Mouse (Mus musculus): Measurements from ENCODE around the gene Shc3. TPM values are rescaled to one million over a fixed set of nuclear protein-coding genes. Genes with fewer than 3 reads are reported as not detected.

Shc3 gene
- not detected in 2 replicates for polyA plus RNA-seq (2015; fragmentation: Nextera tagmentation; extraction: Ambion mirVana)

DNA sequence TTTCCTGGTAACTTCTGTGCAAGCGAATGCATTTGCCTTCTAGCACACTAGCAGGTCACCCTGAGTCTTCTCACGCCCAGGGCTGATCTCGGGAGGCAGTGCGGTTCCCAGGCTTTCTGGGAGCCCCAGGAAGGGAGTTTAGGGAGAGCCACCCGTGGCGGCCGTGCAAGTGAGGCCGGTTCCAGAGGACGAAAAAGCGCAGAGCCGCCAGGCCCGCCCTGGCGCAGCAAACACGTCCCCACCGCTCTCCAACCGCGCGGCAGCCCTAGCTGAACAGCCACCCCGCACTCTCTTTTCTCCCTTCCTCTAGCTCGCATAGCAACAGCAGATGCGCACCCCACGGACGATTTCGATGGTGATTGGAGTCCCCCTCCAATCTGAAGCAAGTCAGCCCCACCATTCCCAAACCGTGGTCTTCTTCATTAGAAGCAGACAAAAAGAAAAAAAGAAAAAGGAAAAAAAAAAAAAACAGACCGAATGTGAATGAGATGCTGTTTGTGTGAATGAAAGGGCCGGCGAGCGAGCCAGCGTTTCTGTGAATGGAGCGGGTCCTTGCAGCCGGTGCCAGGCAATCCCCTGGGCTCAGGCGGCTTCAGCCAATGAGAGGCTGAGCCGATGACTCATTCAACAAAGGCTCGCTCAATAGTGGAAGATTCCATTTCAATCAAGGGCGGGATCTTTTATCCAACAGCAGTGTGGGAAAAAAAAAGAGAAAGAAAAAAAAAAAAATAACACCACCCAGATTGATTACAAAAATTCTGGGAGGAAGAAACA, at the start of gene Shc3:
Gene Shc3, minus strand, starts transcription at position 509 of the 774 bp plus-strand sequence.
- peak within 1 kb of the TSS; percentile 49 for H3K9ac ChIP-seq (ENCODE audit: low read length)
- H3K27ac ChIP-seq (ENCODE audit: low read length): no peak within 1 kb of the TSS
- H3K4me1 ChIP-seq (replicated peaks; ENCODE audit: control insufficient read depth, insufficient read depth, low read length): peaks cover 27% of the 10 kb centered on the region
- peak within 1 kb of the TSS; percentile 83 for H3K4me2 ChIP-seq (ENCODE audit: low read depth, low read length)
- WGBS: under 1% methylated on average over 35 of the region's 36 CpGs
- peak within 1 kb of the TSS; percentile 44 for H3K4me3 ChIP-seq (ENCODE audit: low read length)
- ATAC-seq (ENCODE audit: low read depth): peak; percentile 85
- no peaks in the 10 kb centered on the region for H3K36me3 ChIP-seq (ENCODE audit: control insufficient read depth, insufficient read depth, low read length)
- H3K27me3 ChIP-seq (ENCODE audit: control insufficient read depth, insufficient read depth, low read depth, low read length): peaks cover 53% of the 10 kb centered on the region
- no peaks in the 10 kb centered on the region for H3K9me3 ChIP-seq (ENCODE audit: control insufficient read depth, low read length)

DNA sequence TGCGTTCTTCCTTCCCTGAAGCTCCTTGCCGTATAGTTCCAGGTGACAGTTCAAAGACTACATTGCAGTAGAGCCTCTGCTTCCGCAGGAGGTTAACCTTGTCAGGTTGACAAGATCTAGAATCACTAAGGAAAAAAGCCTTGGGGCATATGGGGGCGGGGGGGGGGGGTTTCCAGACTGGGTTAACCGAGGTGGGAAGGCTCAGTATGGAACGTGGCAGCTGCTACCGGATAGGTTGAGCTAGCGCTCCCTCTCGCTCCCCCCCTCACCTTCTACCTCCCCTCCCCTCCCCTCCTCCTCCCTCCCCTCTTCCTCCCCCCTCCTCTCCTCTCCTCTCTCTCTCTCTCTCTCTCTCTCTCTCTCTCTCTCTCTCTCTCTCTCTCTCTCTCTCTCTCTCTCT, 49.4 kb upstream of the Shc3 start:
- peaks cover 2% of the 10 kb centered on the region; the same call in 1 of the 2 replicates for H3K4me1 ChIP-seq (replicated peaks; ENCODE audit: control insufficient read depth, insufficient read depth, low read length)
- no peaks in the 10 kb centered on the region for H3K9me3 ChIP-seq (ENCODE audit: control insufficient read depth, low read length)
- H3K27me3 ChIP-seq (ENCODE audit: control insufficient read depth, insufficient read depth, low read depth, low read length): no peaks in the 10 kb centered on the region
- 17% methylated on average over 4 of the region's 9 CpGs for WGBS
- H3K4me3 ChIP-seq (ENCODE audit: low read length): no peak overlapping the region
- no peak overlapping the region for H3K9ac ChIP-seq (ENCODE audit: low read length)
- H3K4me2 ChIP-seq (ENCODE audit: low read depth, low read length): no peak overlapping the region
- H3K36me3 ChIP-seq (ENCODE audit: control insufficient read depth, insufficient read depth, low read length): no peaks in the 10 kb centered on the region
- no peak overlapping the region for H3K27ac ChIP-seq (ENCODE audit: low read length)
- no peak for ATAC-seq (ENCODE audit: low read depth)

GRCm38 (mm10) chr13:51617861-51618260, 48.6 kb upstream of the Shc3 start:
- Histone ChIP-seq H3K27me3 (ENCODE audit: control insufficient read depth, insufficient read depth, low read depth, low read length) (no peaks in the 10 kb centered on the region), H3K9me3 (ENCODE audit: control insufficient read depth, low read length) (no peaks in the 10 kb centered on the region), H3K9ac (ENCODE audit: low read length) (no peak overlapping the region), H3K4me1 (replicated peaks; ENCODE audit: control insufficient read depth, insufficient read depth, low read length) (peaks cover 2% of the 10 kb centered on the region; the same call in 1 of the 2 replicates), H3K36me3 (ENCODE audit: control insufficient read depth, insufficient read depth, low read length) (no peaks in the 10 kb centered on the region), H3K27ac (ENCODE audit: low read length) (no peak overlapping the region), H3K4me3 (ENCODE audit: low read length) (no peak overlapping the region), H3K4me2 (ENCODE audit: low read depth, low read length) (no peak overlapping the region)
- peak; percentile 68; the same call in 1 of the 2 replicates for ATAC-seq (ENCODE audit: low read depth)
- WGBS: 16% methylated on average over 6 of the region's 6 CpGs

GRCm38 (mm10) chr13:51617306-51617705, 48.1 kb upstream of the Shc3 start:
- Histone ChIP-seq H3K36me3 (ENCODE audit: control insufficient read depth, insufficient read depth, low read length) (no peaks in the 10 kb centered on the region), H3K4me2 (ENCODE audit: low read depth, low read length) (no peak overlapping the region), H3K9ac (ENCODE audit: low read length) (no peak overlapping the region), H3K27me3 (ENCODE audit: control insufficient read depth, insufficient read depth, low read depth, low read length) (no peaks in the 10 kb centered on the region), H3K4me1 (replicated peaks; ENCODE audit: control insufficient read depth, insufficient read depth, low read length) (peaks cover 2% of the 10 kb centered on the region; the same call in 1 of the 2 replicates), H3K4me3 (ENCODE audit: low read length) (no peak overlapping the region), H3K9me3 (ENCODE audit: control insufficient read depth, low read length) (no peaks in the 10 kb centered on the region), H3K27ac (ENCODE audit: low read length) (no peak overlapping the region)
- WGBS: 38% methylated on average over 1 of the region's 1 CpGs
- ATAC-seq (ENCODE audit: low read depth): 0 out of 2 replicates have a peak, but pooled peaks have one; percentile 31

GRCm38 (mm10) chr13:51616417-51617044, 47.3 kb upstream of the Shc3 start:
- ATAC-seq (ENCODE audit: low read depth): no peak
- no peak overlapping the region for H3K4me3 ChIP-seq (ENCODE audit: low read length)
- no peaks in the 10 kb centered on the region for H3K36me3 ChIP-seq (ENCODE audit: control insufficient read depth, insufficient read depth, low read length)
- no peaks in the 10 kb centered on the region for H3K9me3 ChIP-seq (ENCODE audit: control insufficient read depth, low read length)
- H3K4me2 ChIP-seq (ENCODE audit: low read depth, low read length): no peak overlapping the region
- no peak overlapping the region for H3K27ac ChIP-seq (ENCODE audit: low read length)
- H3K27me3 ChIP-seq (ENCODE audit: control insufficient read depth, insufficient read depth, low read depth, low read length): no peaks in the 10 kb centered on the region
- H3K4me1 ChIP-seq (replicated peaks; ENCODE audit: control insufficient read depth, insufficient read depth, low read length): peaks cover 2% of the 10 kb centered on the region; the same call in 1 of the 2 replicates
- WGBS: 19% methylated on average over 12 of the region's 12 CpGs
- H3K9ac ChIP-seq (ENCODE audit: low read length): 0 out of 2 replicates have a peak overlapping the region, but pooled peaks have one; percentile 15

GRCm38 (mm10) chr13:51615815-51616214, 46.6 kb upstream of the Shc3 start:
- Histone ChIP-seq H3K4me2 (ENCODE audit: low read depth, low read length) (no peak overlapping the region), H3K9me3 (ENCODE audit: control insufficient read depth, low read length) (no peaks in the 10 kb centered on the region), H3K27me3 (ENCODE audit: control insufficient read depth, insufficient read depth, low read depth, low read length) (no peaks in the 10 kb centered on the region), H3K4me3 (ENCODE audit: low read length) (no peak overlapping the region), H3K4me1 (replicated peaks; ENCODE audit: control insufficient read depth, insufficient read depth, low read length) (peaks cover 2% of the 10 kb centered on the region; the same call in 1 of the 2 replicates), H3K27ac (ENCODE audit: low read length) (no peak overlapping the region), H3K9ac (ENCODE audit: low read length) (no peak overlapping the region), H3K36me3 (ENCODE audit: control insufficient read depth, insufficient read depth, low read length) (no peaks in the 10 kb centered on the region)
- ATAC-seq (ENCODE audit: low read depth): no peak
- WGBS: 50% methylated on average over 10 of the region's 10 CpGs

- no peaks in the 10 kb centered on the region for H3K9me3 ChIP-seq (ENCODE audit: control insufficient read depth, low read length)
- no peaks in the 10 kb centered on the region for H3K27me3 ChIP-seq (ENCODE audit: control insufficient read depth, insufficient read depth, low read depth, low read length)
- H3K4me2 ChIP-seq (ENCODE audit: low read depth, low read length): peak overlapping the region; percentile 36
- ATAC-seq (ENCODE audit: low read depth): no peak
- H3K36me3 ChIP-seq (ENCODE audit: control insufficient read depth, insufficient read depth, low read length): no peaks in the 10 kb centered on the region
- H3K9ac ChIP-seq (ENCODE audit: low read length): no peak overlapping the region
- H3K4me3 ChIP-seq (ENCODE audit: low read length): peak overlapping the region; percentile 14; the same call in 1 of the 2 replicates
- no peaks in the 10 kb centered on the region for H3K4me1 ChIP-seq (replicated peaks; ENCODE audit: control insufficient read depth, insufficient read depth, low read length)
- 37% methylated on average over 5 of the region's 5 CpGs for WGBS
- no peak overlapping the region for H3K27ac ChIP-seq (ENCODE audit: low read length)
Measured at GRCm38 (mm10) chr13:51611500-51611899, 42.3 kb upstream of the Shc3 start.

GRCm38 (mm10) chr13:51611060-51611459, 41.8 kb upstream of the Shc3 start:
- H3K4me3 ChIP-seq (ENCODE audit: low read length): peak overlapping the region; percentile 14; the same call in 1 of the 2 replicates

DNA sequence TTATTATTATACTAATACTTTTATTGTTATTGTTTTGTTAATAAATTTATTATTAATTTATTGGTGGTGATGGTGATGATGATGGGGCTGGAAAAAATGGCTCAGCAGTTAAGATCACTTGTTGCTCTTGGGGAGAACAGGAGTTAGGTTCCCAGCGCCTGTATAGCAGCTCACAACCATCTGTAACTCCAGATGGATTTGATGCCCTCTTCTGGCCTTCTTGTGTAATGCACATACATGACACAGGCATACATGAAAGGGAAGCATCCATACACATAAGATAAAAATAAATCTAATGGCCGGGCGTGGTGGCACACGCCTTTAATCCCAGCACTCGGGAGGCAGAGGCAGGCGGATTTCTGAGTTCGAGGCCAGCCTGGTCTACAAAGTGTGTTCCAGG, 40.0 kb upstream of the Shc3 start:
- Histone ChIP-seq H3K27ac (ENCODE audit: low read length) (no peak overlapping the region), H3K9me3 (ENCODE audit: control insufficient read depth, low read length) (no peaks in the 10 kb centered on the region), H3K36me3 (ENCODE audit: control insufficient read depth, insufficient read depth, low read length) (no peaks in the 10 kb centered on the region), H3K4me2 (ENCODE audit: low read depth, low read length) (no peak overlapping the region), H3K9ac (ENCODE audit: low read length) (no peak overlapping the region), H3K4me3 (ENCODE audit: low read length) (no peak overlapping the region), H3K27me3 (ENCODE audit: control insufficient read depth, insufficient read depth, low read depth, low read length) (no peaks in the 10 kb centered on the region), H3K4me1 (replicated peaks; ENCODE audit: control insufficient read depth, insufficient read depth, low read length) (no peaks in the 10 kb centered on the region)
- no peak for ATAC-seq (ENCODE audit: low read depth)
- WGBS: 91% methylated on average over 7 of the region's 7 CpGs

More at GRCm38 (mm10) chr13:51611060-51611459, 41.8 kb upstream of the Shc3 start:
- Histone ChIP-seq H3K27ac (ENCODE audit: low read length) (no peak overlapping the region), H3K4me2 (ENCODE audit: low read depth, low read length) (peak overlapping the region; percentile 36), H3K9ac (ENCODE audit: low read length) (no peak overlapping the region), H3K9me3 (ENCODE audit: control insufficient read depth, low read length) (no peaks in the 10 kb centered on the region), H3K36me3 (ENCODE audit: control insufficient read depth, insufficient read depth, low read length) (no peaks in the 10 kb centered on the region), H3K4me1 (replicated peaks; ENCODE audit: control insufficient read depth, insufficient read depth, low read length) (no peaks in the 10 kb centered on the region), H3K27me3 (ENCODE audit: control insufficient read depth, insufficient read depth, low read depth, low read length) (no peaks in the 10 kb centered on the region)
- ATAC-seq (ENCODE audit: low read depth): 0 out of 2 replicates have a peak, but pooled peaks have one; percentile 26
- WGBS: 6% methylated on average over 9 of the region's 9 CpGs
